Mouse (Mus musculus) mature B cell (primary cell): Measurements from ENCODE around the gene Calcb.

Experiments used
- in situ Hi-C: fragments of 300-500 bp; cut with MboI; formaldehyde crosslinking; loops from 2 replicates; pipeline ENCODE4 v1.14.3; 2019

Gene Calcb

DNA sequence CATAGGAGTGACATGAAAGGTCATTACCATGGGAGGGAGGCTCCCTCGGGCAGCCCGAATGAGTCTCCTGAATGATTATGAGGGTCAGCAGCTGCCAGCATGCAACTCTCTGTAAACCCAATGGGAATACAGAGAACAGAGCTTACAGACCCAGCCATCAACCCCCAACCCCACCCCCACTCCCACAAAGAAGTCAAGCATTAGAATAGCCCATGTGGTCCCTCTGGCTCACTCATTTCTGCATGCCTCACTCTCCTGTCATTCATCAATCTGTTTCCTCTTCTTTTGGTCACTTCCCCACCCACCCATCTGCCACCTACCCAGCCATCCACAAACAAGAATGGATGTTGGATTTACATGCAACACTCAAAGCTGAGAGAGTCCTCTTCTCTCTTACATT, 35.0 kb downstream of the Calcb start:
- in situ Hi-C loops = no loop called here

GRCm38 (mm10) chr7:114754196-114754595, 35.8 kb downstream of the Calcb start:
- in situ Hi-C loops = no loop called here

GRCm38 (mm10) chr7:114754626-114755025, 36.2 kb downstream of the Calcb start:
- in situ Hi-C loops = no loop called here

- in situ Hi-C loops = no loop called here
Measured at GRCm38 (mm10) chr7:114762660-114763059, 44.2 kb downstream of the Calcb start.

DNA sequence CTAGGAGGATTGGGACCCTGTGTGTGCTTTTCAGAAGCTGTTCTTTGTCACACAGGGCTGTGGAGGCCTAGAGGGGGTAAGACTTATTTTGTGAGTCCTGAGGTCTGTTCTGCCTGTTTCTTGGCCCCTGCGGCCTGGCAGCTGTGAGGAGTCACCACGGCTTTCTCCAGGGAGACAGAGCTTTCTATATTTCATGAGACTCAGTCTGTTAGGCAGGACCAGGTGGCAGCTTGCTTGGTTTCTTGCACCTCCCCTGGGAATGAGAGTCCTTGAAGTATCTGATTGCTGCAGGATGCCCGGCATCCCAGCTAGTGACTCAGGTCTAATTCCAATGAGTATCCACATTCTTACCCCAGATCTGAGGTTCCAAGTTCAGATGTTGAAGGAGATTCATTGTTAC, 46.8 kb downstream of the Calcb start:
- in situ Hi-C loops = no loop called here

- in situ Hi-C loops = no loop called here
Measured at GRCm38 (mm10) chr7:114766523-114766922, 48.1 kb downstream of the Calcb start.

- in situ Hi-C loops = no loop called here
Measured at GRCm38 (mm10) chr7:114768516-114768915, 50.1 kb downstream of the Calcb start.

DNA sequence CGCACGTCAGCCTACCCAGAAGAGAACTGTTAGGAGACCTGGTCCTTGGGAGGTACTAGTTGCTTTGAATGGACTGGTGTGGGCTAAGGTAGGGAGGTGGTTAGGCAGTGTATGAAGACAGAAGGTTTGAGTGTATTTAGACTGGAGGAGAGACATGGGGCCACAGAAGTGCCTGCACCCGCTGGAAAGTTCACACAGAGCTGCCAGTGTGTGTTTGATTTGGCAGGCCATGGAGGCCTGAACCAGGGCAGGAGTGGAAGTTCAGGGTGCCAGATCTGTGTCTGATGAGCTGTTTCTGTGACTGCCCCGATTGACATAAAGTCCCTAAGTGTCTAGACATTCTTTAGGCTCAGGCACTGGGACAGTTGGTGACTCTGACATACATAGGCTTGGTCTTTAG, 50.6 kb downstream of the Calcb start:
- in situ Hi-C loops = no loop called here

- in situ Hi-C loops = no loop called here
Measured at GRCm38 (mm10) chr7:114770586-114770985, 52.1 kb downstream of the Calcb start.

DNA sequence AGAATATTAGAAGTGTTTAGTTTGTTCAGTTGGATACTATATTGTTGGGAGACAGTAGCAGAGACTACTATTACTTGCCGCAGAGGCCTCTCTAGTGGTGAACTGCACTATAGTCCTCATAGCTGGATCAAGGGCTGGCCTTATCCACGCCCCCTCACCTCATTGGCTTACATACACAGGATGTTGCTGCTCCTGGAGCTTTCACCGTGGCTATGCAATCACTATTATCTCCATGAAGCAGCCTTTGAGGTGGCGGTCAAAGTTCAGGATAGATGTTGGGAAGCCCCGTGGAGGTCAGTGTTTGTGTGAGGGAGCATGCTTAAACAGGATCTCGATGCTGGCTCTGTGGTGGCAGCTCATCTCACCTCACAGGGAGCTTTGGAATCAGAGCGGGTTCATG, 53.4 kb downstream of the Calcb start:
- in situ Hi-C loops = no loop called here
